In the genomic region with DNA sequence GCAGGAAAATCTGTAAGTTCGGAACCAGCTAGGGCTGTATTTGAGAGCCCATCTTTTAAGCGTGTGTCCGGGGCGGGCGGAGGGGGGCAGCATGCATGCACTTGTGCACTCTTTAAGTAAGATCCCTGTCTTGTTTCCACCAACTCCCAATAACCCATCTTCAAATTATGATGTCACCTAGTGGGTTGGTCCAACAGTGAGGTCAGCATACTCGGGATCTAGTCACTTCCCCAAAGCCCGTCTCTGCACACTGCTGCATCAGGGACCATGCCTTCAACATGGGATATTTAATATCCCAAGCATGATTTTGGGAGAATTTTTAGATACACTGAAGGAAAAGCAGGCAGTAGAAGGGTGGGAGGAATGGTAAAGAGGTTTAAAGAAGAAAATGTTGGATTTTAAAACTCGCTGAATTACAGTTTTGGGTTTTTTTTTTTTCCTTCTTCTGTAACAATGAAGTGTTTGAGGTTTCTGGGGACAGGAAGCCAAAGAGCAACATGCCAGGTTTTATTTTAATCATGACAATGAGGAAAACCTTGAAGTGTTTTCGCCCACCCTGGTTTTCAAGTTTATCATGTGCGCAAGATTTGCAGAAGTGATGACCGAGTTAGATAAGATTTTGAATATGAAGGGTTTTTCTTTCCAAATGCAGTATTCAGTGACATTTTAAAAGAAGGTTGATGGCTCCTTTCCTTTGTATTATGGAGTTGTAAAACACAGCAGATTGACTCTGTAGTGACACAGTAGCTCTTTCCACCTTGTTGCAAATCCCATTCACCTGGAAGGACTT, we compare ENCODE assay signal across 7 mouse cellular contexts.
"Had no signal": no experiment of that assay in that cellular context is flagged by ENCODE, and none has a peak within 500 bp of the region (broad histone marks: within the 10 kb centered on the region; RNA-seq: fewer than 3 reads in every experiment).

No protein-coding gene starts in this region.

- DNase-seq: kidney, adult 11 months; kidney, postnatal 10 days; kidney, postnatal 4 days; lung, postnatal 14 days; right cerebral cortex, postnatal 14 days had no signal

- ATAC-seq: liver, embryonic 12.5 days; midbrain, embryonic 15.5 days had no signal
